Mouse (Mus musculus) forebrain, embryonic 12.5 days (tissue): ENCODE results near the gene Spesp1. TPM values are rescaled to one million over a fixed set of nuclear protein-coding genes. Genes with fewer than 3 reads are reported as not detected.

Source experiments
- ATAC-seq: fragments of 200-750 bp; cut with Nextera tagmentation; 2 replicates; pipeline ENCODE4 v1.8.0; 2017; ENCODE audit warnings: moderate TSS enrichment; ENCODE audit not compliant: low FRiP score
- H3K27ac ChIP-seq: fragments of 300-500 bp; sonication (generic); 2 replicates; pipeline ENCODE4 v1.5.1; 2016; ENCODE audit warnings: mild to moderate bottlenecking
- H3K27me3 ChIP-seq: fragments of 300-500 bp; sonication (generic); 2 replicates; pipeline ENCODE4 v1.6.1; 2016; ENCODE audit warnings: mild to moderate bottlenecking
- H3K36me3 ChIP-seq: fragments of 300-500 bp; sonication (generic); replicated peaks from 2 replicates; pipeline ENCODE4 v1.6.1; 2016; ENCODE audit warnings: mild to moderate bottlenecking
- H3K4me1 ChIP-seq: fragments of 300-500 bp; sonication (generic); 2 replicates; pipeline ENCODE4 v1.6.1; 2016
- H3K4me2 ChIP-seq: fragments of 300-500 bp; sonication (generic); 2 replicates; pipeline ENCODE4 v1.6.1; 2016; ENCODE audit warnings: mild to moderate bottlenecking, moderate library complexity
- H3K4me3 ChIP-seq: fragments of 300-500 bp; sonication (generic); replicated peaks from 2 replicates; pipeline ENCODE4 v1.5.1; 2016; ENCODE audit warnings: mild to moderate bottlenecking
- H3K9ac ChIP-seq: fragments of 300-500 bp; sonication (generic); 2 replicates; pipeline ENCODE4 v1.6.1; 2016; ENCODE audit warnings: mild to moderate bottlenecking
- H3K9me3 ChIP-seq: fragments of 300-500 bp; sonication (generic); 2 replicates; pipeline ENCODE4 v1.6.1; 2016
- WGBS: fragments of 180-500 bp; shearing (Covaris S2); methylation state at CpG from one replicate; pipeline ENCODE4 v1.1.7; 2016; 5-methylcytosine and 5-hydroxymethylcytosine counted together
- polyA plus RNA-seq: library from polyadenylated mRNA; unstranded; fragments of >200 nt; fragmentation: Nextera tagmentation; extraction: Ambion mirVana; gene quantifications from 2 replicates; pipeline ENCODE4 v1.2.1, GENCODE M21; 2016

Gene Spesp1
- not detected in 2 replicates for polyA plus RNA-seq

DNA sequence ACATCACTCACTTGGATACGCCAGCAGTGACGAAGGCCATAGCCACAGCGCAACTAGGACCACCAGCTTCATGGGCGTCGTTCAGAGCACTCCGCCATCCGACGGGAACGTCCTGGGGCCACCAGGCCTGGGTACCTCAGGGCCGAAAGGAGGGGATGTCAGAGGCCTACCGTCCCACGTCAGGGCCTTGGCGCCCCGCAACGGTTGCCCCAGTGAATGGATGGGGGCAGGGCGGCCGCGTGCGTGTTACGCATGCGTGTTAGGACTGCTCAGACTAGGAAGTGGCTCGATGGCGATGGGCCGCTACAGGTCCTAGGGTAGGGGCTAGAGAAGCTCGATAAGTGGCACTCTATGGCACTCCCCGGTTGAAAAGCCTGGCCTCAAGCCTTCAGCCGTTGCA lies at the start of gene Spesp1:
TSS of gene Spesp1 (minus strand) at position 218 of the 400 bp plus-strand sequence.
- H3K9ac ChIP-seq: no peak within 1 kb of the TSS
- 85% methylated on average over 27 of the region's 27 CpGs for WGBS
- no peak within 1 kb of the TSS for H3K4me2 ChIP-seq
- no peaks in the 10 kb centered on the region for H3K27me3 ChIP-seq
- H3K36me3 ChIP-seq: no peaks in the 10 kb centered on the region
- H3K4me1 ChIP-seq: no peaks in the 10 kb centered on the region
- H3K27ac ChIP-seq: no peak within 1 kb of the TSS
- H3K9me3 ChIP-seq: no peaks in the 10 kb centered on the region
- no peak within 1 kb of the TSS for H3K4me3 ChIP-seq
- no peak for ATAC-seq

GRCm38 (mm10) chr9:62325965-62326364 lies 44.0 kb upstream of the Spesp1 start:
- ATAC-seq: no peak
- Histone ChIP-seq H3K9ac (no peak overlapping the region), H3K4me3 (no peak overlapping the region), H3K4me2 (no peak overlapping the region), H3K27ac (no peak overlapping the region), H3K4me1 (no peaks in the 10 kb centered on the region), H3K27me3 (no peaks in the 10 kb centered on the region), H3K36me3 (no peaks in the 10 kb centered on the region), H3K9me3 (peaks cover 2% of the 10 kb centered on the region; the same call in 1 of the 2 replicates)
- WGBS: 72% methylated on average over 3 of the region's 3 CpGs

- WGBS: 75% methylated on average over 1 of the region's 1 CpGs
- Histone ChIP-seq H3K36me3 (no peaks in the 10 kb centered on the region), H3K27me3 (no peaks in the 10 kb centered on the region), H3K4me3 (no peak overlapping the region), H3K9ac (no peak overlapping the region), H3K27ac (no peak overlapping the region), H3K4me2 (no peak overlapping the region), H3K4me1 (no peaks in the 10 kb centered on the region), H3K9me3 (peaks cover 5% of the 10 kb centered on the region; the same call in 1 of the 2 replicates)
- no peak for ATAC-seq
Measured at GRCm38 (mm10) chr9:62323816-62324215, 41.8 kb upstream of the Spesp1 start.

DNA sequence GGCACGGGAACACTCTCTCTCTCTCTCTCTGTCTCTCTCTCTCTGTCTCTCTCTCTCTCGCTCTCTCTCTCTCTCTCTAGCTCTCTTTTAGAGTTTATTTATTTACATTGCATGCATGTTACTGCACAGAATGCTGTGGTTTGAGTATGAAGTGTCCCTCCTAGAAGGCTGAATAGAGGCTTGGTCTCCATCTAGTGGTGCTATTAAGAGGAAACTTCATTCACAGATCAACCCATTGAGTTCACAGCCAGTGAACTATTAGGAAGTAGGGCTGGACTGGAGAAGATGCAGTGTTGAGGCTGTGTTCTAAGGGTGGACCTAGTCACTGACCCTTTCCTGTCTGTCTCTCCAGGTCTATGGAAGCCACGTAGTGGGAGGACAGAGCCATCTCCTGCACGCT lies 36.7 kb upstream of the Spesp1 start:
- Histone ChIP-seq H3K9me3 (peaks cover 5% of the 10 kb centered on the region; the same call in 1 of the 2 replicates), H3K27me3 (no peaks in the 10 kb centered on the region), H3K4me2 (no peak overlapping the region), H3K9ac (no peak overlapping the region), H3K27ac (no peak overlapping the region), H3K36me3 (no peaks in the 10 kb centered on the region), H3K4me1 (no peaks in the 10 kb centered on the region), H3K4me3 (no peak overlapping the region)
- 77% methylated on average over 4 of the region's 4 CpGs for WGBS
- ATAC-seq: no peak

DNA sequence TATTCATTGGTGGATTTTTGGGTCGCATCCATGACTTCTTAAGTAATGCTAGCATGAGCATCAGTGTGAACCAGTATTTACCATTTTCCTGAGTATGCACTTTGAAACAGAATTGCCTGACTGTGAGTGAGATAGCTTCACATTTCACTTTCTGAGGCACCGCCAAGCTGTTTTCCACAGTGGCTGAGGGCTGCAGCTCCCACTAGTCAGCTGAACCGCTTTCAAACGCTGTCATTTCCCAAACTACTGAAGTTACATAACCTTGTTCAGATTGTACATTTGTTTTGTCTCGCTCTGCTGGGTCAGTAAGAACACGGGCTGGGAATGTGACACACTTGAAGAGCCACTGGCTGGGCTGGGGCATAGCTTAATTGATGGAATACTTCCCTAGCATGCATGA lies 33.5 kb upstream of the Spesp1 start:
- no peak overlapping the region for H3K4me3 ChIP-seq
- 97% methylated on average over 6 of the region's 6 CpGs for WGBS
- H3K27me3 ChIP-seq: no peaks in the 10 kb centered on the region
- H3K9ac ChIP-seq: no peak overlapping the region
- H3K27ac ChIP-seq: no peak overlapping the region
- no peaks in the 10 kb centered on the region for H3K4me1 ChIP-seq
- no peak for ATAC-seq
- no peaks in the 10 kb centered on the region for H3K9me3 ChIP-seq
- H3K4me2 ChIP-seq: no peak overlapping the region
- no peaks in the 10 kb centered on the region for H3K36me3 ChIP-seq

DNA sequence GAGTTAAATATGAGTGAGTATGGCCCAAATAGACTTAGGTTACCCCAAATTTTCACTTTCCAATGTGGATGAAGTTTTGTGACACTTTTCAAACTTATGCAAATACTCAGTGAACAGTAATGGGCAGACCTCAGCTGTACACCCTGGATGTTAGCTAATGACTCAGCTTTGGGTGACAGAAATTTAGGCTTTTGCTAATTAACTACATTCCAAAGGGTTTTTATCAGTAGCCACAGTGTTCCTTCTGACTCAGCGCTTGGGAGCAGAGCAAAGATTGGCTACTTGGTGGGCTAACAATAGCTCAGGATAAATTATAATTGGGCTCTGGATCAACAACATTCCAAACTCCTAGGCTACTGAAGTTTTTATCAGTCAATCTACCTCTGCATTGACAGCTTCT lies 14.9 kb upstream of the Spesp1 start:
- no peak overlapping the region for H3K4me3 ChIP-seq
- 20% methylated on average over 1 of the region's 1 CpGs for WGBS
- H3K27me3 ChIP-seq: no peaks in the 10 kb centered on the region
- H3K4me2 ChIP-seq: no peak overlapping the region
- no peak overlapping the region for H3K9ac ChIP-seq
- H3K27ac ChIP-seq: no peak overlapping the region
- H3K36me3 ChIP-seq: no peaks in the 10 kb centered on the region
- no peak for ATAC-seq
- peaks cover 9% of the 10 kb centered on the region for H3K4me1 ChIP-seq
- H3K9me3 ChIP-seq: no peaks in the 10 kb centered on the region

GRCm38 (mm10) chr9:62295006-62295698 lies 13.1 kb upstream of the Spesp1 start:
- Histone ChIP-seq H3K27ac (no peak overlapping the region), H3K4me2 (no peak overlapping the region), H3K36me3 (no peaks in the 10 kb centered on the region), H3K9ac (no peak overlapping the region), H3K4me1 (peaks cover 9% of the 10 kb centered on the region), H3K4me3 (no peak overlapping the region), H3K9me3 (no peaks in the 10 kb centered on the region), H3K27me3 (no peaks in the 10 kb centered on the region)
- 34% methylated on average over 7 of the region's 7 CpGs for WGBS
- no peak; the same call in 1 of the 2 replicates for ATAC-seq

GRCm38 (mm10) chr9:62287633-62288025 lies 5.6 kb upstream of the Spesp1 start:
- H3K27ac ChIP-seq: no peak overlapping the region
- H3K4me1 ChIP-seq: peaks cover 3% of the 10 kb centered on the region; the same call in 1 of the 2 replicates
- no peaks in the 10 kb centered on the region for H3K36me3 ChIP-seq
- no peak overlapping the region for H3K4me3 ChIP-seq
- no peaks in the 10 kb centered on the region for H3K27me3 ChIP-seq
- no peak overlapping the region for H3K9ac ChIP-seq
- H3K4me2 ChIP-seq: no peak overlapping the region
- WGBS: 74% methylated on average over 4 of the region's 4 CpGs
- no peak for ATAC-seq
- H3K9me3 ChIP-seq: no peaks in the 10 kb centered on the region

DNA sequence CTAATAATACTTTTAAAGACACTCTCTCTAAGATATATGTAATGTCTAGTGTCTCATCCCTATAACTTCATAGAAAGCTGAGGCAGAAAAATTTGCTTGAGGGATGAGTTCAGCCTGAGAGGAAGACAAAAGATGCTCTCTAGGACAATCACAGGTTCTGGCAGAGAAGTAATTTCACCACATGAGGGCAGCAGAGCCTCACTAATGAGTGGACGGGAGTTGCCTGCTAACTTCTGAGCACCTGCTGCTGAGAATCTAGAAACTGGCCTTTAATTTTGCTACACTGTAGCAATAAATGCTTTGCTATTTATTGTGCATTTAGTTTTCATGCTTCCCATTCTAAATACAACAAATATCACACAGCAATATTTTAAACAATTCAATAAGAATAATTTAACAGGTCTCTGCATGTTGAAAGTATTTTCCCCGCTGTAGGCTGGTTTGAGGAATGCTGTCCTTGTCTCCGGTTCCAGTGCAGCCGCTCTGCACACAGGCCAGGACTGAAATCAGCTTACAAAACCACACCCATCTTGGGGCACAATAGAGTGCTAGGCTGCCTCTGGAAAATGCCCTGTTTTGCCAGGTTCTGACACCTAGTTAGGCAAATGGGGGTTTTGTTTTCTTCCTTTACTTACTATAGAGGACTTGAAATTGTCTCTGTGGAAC lies 5.1 kb upstream of the Spesp1 start:
- H3K4me3 ChIP-seq: no peak overlapping the region
- H3K27me3 ChIP-seq: no peaks in the 10 kb centered on the region
- no peak for ATAC-seq
- H3K4me1 ChIP-seq: peaks cover 3% of the 10 kb centered on the region; the same call in 1 of the 2 replicates
- 32% methylated on average over 4 of the region's 4 CpGs for WGBS
- H3K9me3 ChIP-seq: no peaks in the 10 kb centered on the region
- no peak overlapping the region for H3K4me2 ChIP-seq
- H3K36me3 ChIP-seq: no peaks in the 10 kb centered on the region
- H3K9ac ChIP-seq: no peak overlapping the region
- no peak overlapping the region; the same call in 1 of the 2 replicates for H3K27ac ChIP-seq

- H3K36me3 ChIP-seq: no peaks in the 10 kb centered on the region
- H3K9me3 ChIP-seq: no peaks in the 10 kb centered on the region
- ATAC-seq: no peak
- no peak overlapping the region for H3K4me2 ChIP-seq
- no peaks in the 10 kb centered on the region for H3K27me3 ChIP-seq
- H3K9ac ChIP-seq: peak overlapping the region; percentile 21; the same call in 1 of the 2 replicates
- no peak overlapping the region for H3K27ac ChIP-seq
- H3K4me3 ChIP-seq: no peak overlapping the region
- H3K4me1 ChIP-seq: 0 out of 2 replicates have a peak, but pooled peaks cover under 1% of the 10 kb centered on the region
- 82% methylated on average over 7 of the region's 7 CpGs for WGBS
Measured at GRCm38 (mm10) chr9:62284266-62284665, 2.3 kb upstream of the Spesp1 start.

GRCm38 (mm10) chr9:62276899-62277298 lies 5.1 kb downstream of the Spesp1 start:
- Histone ChIP-seq H3K9ac (no peak overlapping the region), H3K4me1 (no peaks in the 10 kb centered on the region), H3K27me3 (no peaks in the 10 kb centered on the region), H3K36me3 (no peaks in the 10 kb centered on the region), H3K9me3 (no peaks in the 10 kb centered on the region), H3K4me2 (no peak overlapping the region), H3K4me3 (no peak overlapping the region), H3K27ac (no peak overlapping the region)
- no peak for ATAC-seq
- 55% methylated on average over 4 of the region's 4 CpGs for WGBS

- Histone ChIP-seq H3K9me3 (no peaks in the 10 kb centered on the region), H3K4me3 (no peak overlapping the region), H3K36me3 (no peaks in the 10 kb centered on the region), H3K4me2 (no peak overlapping the region), H3K27me3 (no peaks in the 10 kb centered on the region), H3K27ac (no peak overlapping the region), H3K9ac (no peak overlapping the region), H3K4me1 (no peaks in the 10 kb centered on the region)
- WGBS: 74% methylated on average over 7 of the region's 7 CpGs
- ATAC-seq: no peak
Measured at GRCm38 (mm10) chr9:62270775-62271399, 11.1 kb downstream of the Spesp1 start.
